Mouse (Mus musculus) layer of hippocampus, adult 11-12 months (tissue): ENCODE measurements at regions not wholly inside any gene's neighbourhood (a gene's known extent, or its start where the extent isn't known, plus 50 kb on each side); places are given as distances from the start of the nearest gene placed in this dataset.

Experiments
- DNase-seq: peaks from one replicate; pipeline ENCODE4 v3.0.0; 2022; ENCODE audit warnings: low spot score

- no peak for DNase-seq
Measured at GRCm38 (mm10) chr3:100401080-100401479, 88.0 kb downstream of the Tent5c start.

GRCm38 (mm10) chr3:100397491-100397890, 91.6 kb downstream of the Tent5c start:
- no peak for DNase-seq

GRCm38 (mm10) chr3:100394911-100395604, 94.1 kb downstream of the Tent5c start:
- no peak for DNase-seq

- no peak for DNase-seq
Measured at GRCm38 (mm10) chr3:100393956-100394355, 95.2 kb downstream of the Tent5c start.

- no peak for DNase-seq
Measured at GRCm38 (mm10) chr3:100382181-100382580, 106.9 kb downstream of the Tent5c start.

- DNase-seq = no peak
Measured at GRCm38 (mm10) chr3:100381363-100381762, 107.8 kb downstream of the Tent5c start.

- DNase-seq = no peak
Measured at GRCm38 (mm10) chr3:100376162-100376561, 113.0 kb downstream of the Tent5c start.

GRCm38 (mm10) chr3:100366884-100367840, 122.0 kb downstream of the Tent5c start:
- DNase-seq = no peak

GRCm38 (mm10) chr3:100366447-100366846, 122.7 kb downstream of the Tent5c start:
- no peak for DNase-seq

GRCm38 (mm10) chr3:100365354-100365945, 123.7 kb downstream of the Tent5c start:
- no peak for DNase-seq

GRCm38 (mm10) chr3:100364706-100365105, 124.4 kb downstream of the Tent5c start:
- DNase-seq = no peak

GRCm38 (mm10) chr3:100362983-100363382, 126.1 kb downstream of the Tent5c start:
- DNase-seq = no peak

- no peak for DNase-seq
Measured at GRCm38 (mm10) chr3:100360019-100360418, 129.1 kb downstream of the Tent5c start.

GRCm38 (mm10) chr3:100359036-100359435, 130.1 kb downstream of the Tent5c start:
- DNase-seq = peak; percentile 74

- DNase-seq = no peak
Measured at GRCm38 (mm10) chr3:100333478-100333877, 155.6 kb downstream of the Tent5c start.

- DNase-seq = no peak
Measured at GRCm38 (mm10) chr3:100318357-100318756, 156.2 kb upstream of the Wdr3 start.

- no peak for DNase-seq
Measured at GRCm38 (mm10) chr3:100287818-100288217, 125.6 kb upstream of the Wdr3 start.

- DNase-seq = no peak
Measured at GRCm38 (mm10) chr3:100266976-100267375, 104.8 kb upstream of the Wdr3 start.

GRCm38 (mm10) chr3:100264991-100265390, 102.8 kb upstream of the Wdr3 start:
- no peak for DNase-seq
